Mouse (Mus musculus) frontal cortex, postnatal 14 days (tissue): ENCODE data around the gene Gm4553.
"Not testable (repeated sequence)": the region's sequence is repeated elsewhere in the genome, so short reads cannot be mapped to it uniquely, and the experiment has no call there.

Experiments used
- DNase-seq, 2 experiments: peaks; one replicate each; pipeline ENCODE4 v3.0.0; 2022; ENCODE audit warnings: low spot score in 2 of 2

The Gm4553 gene

GRCm38 (mm10) chr7:142135934-142136333, 29.6 kb downstream of the Gm4553 start, which contains the start of gene Gm39115:
Gm39115 (minus strand) TSS chr7:142136034.
- DNase-seq: not testable (repeated sequence)

GRCm38 (mm10) chr7:142134206-142134995, 31.1 kb downstream of the Gm4553 start:
- no peak for DNase-seq

- no peak for DNase-seq
Observed at GRCm38 (mm10) chr7:142128843-142129242, 36.7 kb downstream of the Gm4553 start.

- not testable (repeated sequence) for DNase-seq
Observed at GRCm38 (mm10) chr7:142120629-142121028, 44.9 kb downstream of the Gm4553 start, which contains the start of gene Gm45618. Gm45618 (minus strand) TSS chr7:142120729.

- no peak for DNase-seq
Observed at GRCm38 (mm10) chr7:142119632-142120031, 45.9 kb downstream of the Gm4553 start.
